Mouse (Mus musculus): ENCODE measurements around the gene Ganc.

Ganc gene

DNA sequence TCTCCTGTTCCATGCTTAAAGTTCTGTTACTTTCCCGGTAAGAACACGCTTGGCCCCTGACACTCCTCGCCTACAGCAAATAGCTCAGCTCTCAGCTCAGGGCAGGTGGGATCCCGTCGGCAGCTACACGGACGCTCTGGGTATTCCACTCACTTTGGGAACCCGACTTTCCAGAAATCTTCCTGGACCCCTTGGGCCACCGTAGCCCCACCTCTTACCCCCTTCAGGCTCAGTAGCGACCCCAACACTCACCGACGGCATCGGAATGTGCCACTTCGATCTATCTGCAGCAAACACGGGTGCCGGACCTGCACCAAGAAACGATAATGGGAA lies at the start of gene Ganc:
Gene Ganc, plus strand, starts transcription at position 244 of the 333 bp plus-strand sequence.
- no peak for DNase-seq (ENCODE audit: low read depth, low spot score)

- no peak for DNase-seq (ENCODE audit: low read depth, low spot score)
Observed at GRCm38 (mm10) chr2:120360425-120360824, 43.3 kb upstream of the Ganc start.

- no peak for DNase-seq (ENCODE audit: low read depth, low spot score)
Observed at GRCm38 (mm10) chr2:120366501-120366900, 37.2 kb upstream of the Ganc start.

DNA sequence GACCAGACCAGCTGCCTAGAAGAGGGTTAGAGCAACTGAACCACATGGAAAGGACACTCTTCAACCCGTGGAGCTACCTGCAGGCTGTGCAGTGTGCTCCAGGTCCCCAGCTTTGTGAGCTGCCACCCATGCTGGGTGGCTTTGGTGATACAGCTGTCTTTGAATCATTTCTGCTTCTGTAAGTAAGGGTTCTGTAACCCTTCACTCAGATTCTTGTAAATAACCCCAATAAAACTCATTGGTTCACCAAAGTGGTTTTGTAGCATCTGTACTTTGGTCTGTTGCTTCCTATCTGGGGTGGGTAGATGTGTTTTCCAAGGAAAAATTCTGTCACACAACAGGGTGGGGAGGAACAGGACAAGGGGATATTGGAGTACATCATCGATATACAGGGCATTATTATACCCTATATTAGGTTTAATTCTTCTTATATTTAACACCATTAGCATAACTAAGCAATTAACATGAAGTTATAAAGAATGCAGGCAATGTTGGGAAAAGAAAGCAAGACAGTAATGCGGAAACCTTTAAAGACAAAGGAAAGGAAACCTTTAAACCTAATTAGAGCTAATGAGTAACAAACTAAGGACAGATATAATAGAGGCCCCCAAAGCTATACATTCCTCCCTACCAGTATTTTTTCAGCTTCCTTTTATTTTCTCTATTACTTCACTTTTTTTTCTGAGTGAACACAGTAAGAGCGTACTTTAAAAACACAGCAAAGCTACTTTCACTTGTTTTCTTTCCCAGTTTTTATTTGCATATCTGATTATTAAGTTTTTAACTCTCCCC lies 36.1 kb upstream of the Ganc start:
- DNase-seq (ENCODE audit: low read depth, low spot score), result no peak

DNA sequence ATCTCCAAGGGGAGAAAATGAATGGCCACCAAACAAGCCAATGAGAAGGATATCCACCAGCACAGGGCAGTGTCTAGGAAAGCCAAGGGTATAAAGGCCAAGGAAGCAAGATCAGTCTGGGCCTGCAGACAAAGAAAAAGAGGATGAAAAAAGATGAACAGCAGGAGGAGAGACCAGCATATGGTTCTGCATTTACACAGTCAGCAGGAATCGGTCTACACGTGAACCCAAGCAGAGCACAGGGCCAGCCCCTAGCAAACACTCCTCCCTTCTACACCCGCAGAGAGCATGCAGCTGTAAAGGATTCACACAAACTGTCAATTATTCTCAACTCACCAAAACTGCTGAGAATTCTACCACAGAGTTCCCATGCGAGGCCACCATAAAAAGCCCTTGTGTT lies 29.8 kb upstream of the Ganc start:
- no peak for DNase-seq (ENCODE audit: low read depth, low spot score)

DNA sequence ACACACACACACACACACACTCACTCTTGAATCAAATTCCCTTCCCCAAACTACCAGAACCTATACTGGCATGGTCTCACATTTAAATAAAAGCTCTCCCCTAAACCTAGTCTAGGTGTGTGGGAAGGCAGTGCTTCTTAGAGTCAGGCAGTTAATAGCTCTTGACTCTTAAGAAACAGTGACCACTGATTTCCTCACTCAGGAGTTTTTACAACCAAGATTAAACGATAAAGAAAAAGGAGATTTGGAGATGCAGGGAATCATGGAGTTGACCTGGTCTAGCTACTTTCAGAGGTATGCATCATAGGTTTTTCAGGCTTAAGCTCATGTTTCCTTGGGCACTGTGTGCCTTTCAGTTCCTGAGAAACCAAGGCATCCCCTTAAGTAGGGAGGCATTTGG lies 17.4 kb upstream of the Ganc start:
- no peak for DNase-seq (ENCODE audit: low read depth, low spot score)

DNA sequence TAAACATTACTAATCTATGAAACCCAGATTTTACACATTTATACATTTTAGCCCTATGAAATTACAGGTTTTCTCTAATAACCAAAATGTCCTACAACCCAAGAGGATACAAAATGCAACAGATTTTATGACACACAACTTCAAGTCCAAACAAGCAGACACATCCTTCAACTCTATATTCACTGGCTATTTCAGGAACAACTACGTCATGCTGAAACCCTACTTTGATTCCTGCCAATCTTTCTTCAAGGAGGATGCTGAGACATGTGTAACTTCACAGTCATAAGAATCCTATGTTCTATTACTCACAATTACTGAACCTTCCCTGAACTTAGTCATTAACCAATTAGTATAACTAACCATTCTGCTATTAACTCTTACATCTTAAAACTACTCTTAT lies 16.4 kb upstream of the Ganc start:
- DNase-seq (ENCODE audit: low read depth, low spot score), result no peak

GRCm38 (mm10) chr2:120389376-120389775 lies 14.3 kb upstream of the Ganc start:
- no peak for DNase-seq (ENCODE audit: low read depth, low spot score)

DNA sequence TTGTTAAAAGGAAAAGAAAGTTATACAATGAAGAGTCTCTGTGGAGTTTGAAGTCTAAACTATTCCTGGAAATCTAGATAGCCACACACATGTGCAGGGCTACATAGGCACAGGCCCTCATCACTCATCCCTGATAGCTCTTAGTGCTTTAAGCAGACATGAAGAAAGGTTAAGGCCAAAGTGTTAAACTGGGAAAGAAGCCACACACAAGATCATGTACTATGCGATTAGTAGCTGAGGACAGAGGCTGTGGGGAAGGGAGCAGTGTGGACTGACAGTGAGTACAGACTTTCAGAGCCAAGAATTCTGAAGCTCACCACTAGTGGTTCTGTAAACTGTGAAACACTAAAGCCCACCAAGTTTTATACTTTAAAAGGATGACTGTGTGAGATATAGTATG lies 12.8 kb upstream of the Ganc start:
- no peak for DNase-seq (ENCODE audit: low read depth, low spot score)

- no peak for DNase-seq (ENCODE audit: low read depth, low spot score)
Observed at GRCm38 (mm10) chr2:120392406-120392805, 11.3 kb upstream of the Ganc start.

- DNase-seq (ENCODE audit: low read depth, low spot score), result no peak
Observed at GRCm38 (mm10) chr2:120397951-120398350, 5.7 kb upstream of the Ganc start.

DNA sequence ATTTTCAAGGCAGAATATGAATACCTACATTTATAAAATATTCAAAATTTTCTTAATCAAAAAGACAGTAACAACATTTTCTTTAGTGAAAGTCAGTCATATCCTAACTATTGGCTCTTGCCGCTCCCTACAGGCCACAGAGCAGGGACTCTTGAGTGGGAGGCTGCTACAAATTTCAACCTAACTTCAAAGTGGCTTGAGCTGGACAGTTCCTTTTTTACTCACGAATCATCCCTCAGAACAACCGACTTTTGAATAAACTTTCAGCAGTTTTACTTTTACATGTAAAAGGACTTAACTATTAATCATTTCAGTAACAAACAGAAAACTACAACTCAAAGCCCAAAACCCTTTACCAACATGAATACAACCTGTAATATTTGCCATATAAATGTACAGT lies 883 bp upstream of the Ganc start:
- no peak for DNase-seq (ENCODE audit: low read depth, low spot score)

GRCm38 (mm10) chr2:120403986-120404822 lies 508 bp downstream of the Ganc start, which contains the start of gene Tmem87a:
Gene Tmem87a (minus strand): TSS chr2:120404113.
- DNase-seq (ENCODE audit: low read depth, low spot score), result peak; percentile 98

- no peak for DNase-seq (ENCODE audit: low read depth, low spot score)
Observed at GRCm38 (mm10) chr2:120404823-120405765, 1.4 kb downstream of the Ganc start.

DNA sequence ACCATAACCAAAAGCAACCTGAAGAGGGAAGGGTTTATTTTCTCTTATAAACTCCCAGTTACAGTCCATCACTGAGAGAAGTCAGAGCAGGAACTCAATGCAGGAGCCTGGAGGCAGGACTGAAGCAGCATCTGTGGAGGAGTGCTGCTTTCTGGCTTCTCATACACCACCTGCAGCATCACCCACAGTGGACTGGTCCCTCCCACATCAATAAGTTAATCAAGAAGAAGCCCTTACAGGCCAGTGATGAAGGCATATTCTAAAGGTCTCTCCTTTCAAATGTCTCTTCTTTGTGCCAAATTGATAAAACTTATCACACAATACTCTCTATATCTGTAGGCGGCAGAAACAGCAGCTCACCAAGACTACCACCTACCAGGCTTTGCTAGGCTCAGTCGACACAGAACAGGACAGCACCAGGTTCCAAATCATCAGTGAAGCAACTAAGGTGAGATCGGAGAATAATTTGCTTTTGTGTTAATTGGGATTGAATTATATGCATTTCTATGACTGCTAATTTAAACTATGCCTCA lies 7.5 kb downstream of the Ganc start:
- DNase-seq (ENCODE audit: low read depth, low spot score), result no peak

DNA sequence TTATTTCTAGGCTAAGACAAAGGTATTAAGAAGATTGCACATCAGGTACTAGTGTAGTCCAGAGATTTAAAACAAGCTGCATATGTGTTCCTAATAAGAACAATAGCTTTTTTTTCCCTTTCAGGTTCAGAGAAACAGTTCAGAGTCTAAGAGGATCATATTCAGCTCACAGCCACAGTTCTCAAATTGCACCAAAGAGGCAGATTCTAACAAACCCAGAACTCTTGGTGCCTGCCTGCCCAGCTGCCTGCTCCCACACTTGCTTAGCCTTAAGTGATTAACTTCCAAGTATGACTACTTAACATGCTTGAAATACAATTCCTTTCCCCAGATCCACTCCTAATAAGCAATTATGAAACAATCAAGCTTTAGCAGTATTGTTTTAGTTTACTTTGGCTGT lies 10.4 kb downstream of the Ganc start:
- no peak for DNase-seq (ENCODE audit: low read depth, low spot score)

- peak; percentile 69 for DNase-seq (ENCODE audit: low read depth, low spot score)
Observed at GRCm38 (mm10) chr2:120414738-120415414, 11.2 kb downstream of the Ganc start.

DNA sequence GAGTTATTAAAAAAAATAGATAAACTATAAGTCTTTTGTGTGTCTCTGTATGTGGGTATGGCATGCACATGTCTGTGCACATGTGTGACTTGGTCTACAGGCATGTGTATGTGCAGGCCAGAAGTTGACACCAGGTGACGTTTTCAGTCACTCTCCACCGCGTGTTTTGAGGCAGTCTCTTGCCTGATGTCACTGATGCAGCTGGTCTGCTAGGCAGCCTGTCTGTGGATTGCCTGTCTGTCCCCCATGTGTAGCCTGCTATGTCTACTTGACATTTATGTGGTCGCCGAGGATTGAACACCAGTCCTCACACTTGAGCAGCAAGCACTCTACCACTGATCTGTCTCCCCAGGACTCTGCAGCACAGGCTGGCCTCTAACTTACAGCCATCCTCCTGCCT lies 20.7 kb downstream of the Ganc start:
- DNase-seq (ENCODE audit: low read depth, low spot score), result no peak

GRCm38 (mm10) chr2:120444486-120444885 lies 40.8 kb downstream of the Ganc start:
- DNase-seq (ENCODE audit: low read depth, low spot score), result no peak

- no peak for DNase-seq (ENCODE audit: low read depth, low spot score)
Observed at GRCm38 (mm10) chr2:120446373-120446772, 42.7 kb downstream of the Ganc start.

DNA sequence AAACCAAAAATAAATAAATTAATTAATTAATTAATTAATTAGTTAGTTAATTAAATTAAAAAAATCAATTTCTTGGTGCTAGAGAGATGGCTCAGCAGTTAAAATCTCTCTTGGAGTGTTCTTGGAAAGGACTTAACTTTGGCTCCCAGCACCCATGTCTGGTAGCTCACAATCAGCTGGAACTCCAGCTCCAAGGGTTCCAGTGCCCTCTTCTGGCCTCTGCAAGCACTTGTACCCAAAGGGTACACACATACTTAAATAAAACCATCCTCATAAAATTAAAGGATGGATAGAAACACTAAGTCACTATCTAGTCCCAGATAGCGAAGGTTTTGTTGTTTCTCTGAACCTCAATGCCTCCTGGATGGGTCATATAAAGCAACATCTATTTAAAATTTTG lies 43.6 kb downstream of the Ganc start:
- DNase-seq (ENCODE audit: low read depth, low spot score), result no peak
